Mouse (Mus musculus) effector memory CD4-positive, alpha-beta T cell, adult 5 months (primary cell): ENCODE results near the gene Stk25. TPM values are rescaled to one million over a fixed set of nuclear protein-coding genes. Genes with fewer than 3 reads are reported as not detected.

Source experiments
- polyA plus RNA-seq: library from polyadenylated mRNA; unstranded; fragments of 100-300 nt; shearing (Covaris generic); gene quantifications from one replicate; pipeline ENCODE4 v1.2.1, GENCODE M21; 2017

Gene Stk25
- 129 TPM for polyA plus RNA-seq

DNA sequence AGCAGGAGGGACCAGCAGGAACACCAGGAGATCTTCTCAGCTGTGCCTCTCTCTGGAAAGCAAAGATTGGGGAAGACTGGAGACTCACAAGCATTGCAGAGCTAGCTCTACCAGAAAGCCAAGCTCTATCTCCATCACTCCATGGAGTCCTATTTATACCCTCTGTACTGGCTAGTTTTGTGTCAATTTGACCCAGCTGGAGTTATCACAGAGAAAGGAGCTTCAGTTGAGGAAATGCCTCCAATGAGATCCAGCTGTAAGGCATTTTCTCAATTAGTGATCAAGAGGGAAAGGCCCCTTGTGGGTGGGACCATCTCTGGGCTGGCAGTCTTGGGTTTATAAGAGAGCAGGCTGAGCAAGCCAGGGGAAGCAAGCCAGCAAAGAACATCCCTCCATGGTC lies at the start of gene Stk25:
Stk25 (minus strand) TSS at position 101 of the 400 bp plus-strand sequence.

GRCm38 (mm10) chr1:93685401-93686244 lies 27.2 kb upstream of the Stk25 start, which contains the start of gene Bok:
Gene Bok (plus strand): TSS chr1:93685660.

Other genes starting within 250 kb of the Stk25 start
- gene Hdlbp, start 179.8 kb downstream of the Stk25 start, polyA plus RNA-seq, result 76.5 TPM
- gene Farp2, start 146.6 kb downstream of the Stk25 start, polyA plus RNA-seq, result 2.6 TPM
- not detected for gene Bok, start 27.0 kb upstream of the Stk25 start, polyA plus RNA-seq
- gene Atg4b, start 92.8 kb upstream of the Stk25 start, polyA plus RNA-seq, result 104 TPM
- gene Thap4, start 96.2 kb upstream of the Stk25 start, polyA plus RNA-seq, result 24.3 TPM
- gene Dtymk, start 143.3 kb upstream of the Stk25 start, polyA plus RNA-seq, result 47.6 TPM
- 52.7 TPM for gene Ing5, start 145.3 kb upstream of the Stk25 start, polyA plus RNA-seq
- gene D2hgdh, start 166.2 kb upstream of the Stk25 start, polyA plus RNA-seq, result 23.7 TPM
- gene Gal3st2, start 202.6 kb upstream of the Stk25 start, polyA plus RNA-seq, result not detected